Mouse (Mus musculus): ENCODE data around the gene Mea1. TPM values are rescaled to one million over a fixed set of nuclear protein-coding genes. Genes with fewer than 3 reads are reported as not detected.
A peak's percentile ranks its signal among the peaks of the same experiment; 100 is the strongest.

The Mea1 gene
- total RNA-seq (2017): 63.6 and 86.9 TPM in 2 replicates

GRCm38 (mm10) chr17:46678416-46678815, at the start of gene Mea1:
Mea1 (plus strand) TSS chr17:46678793.
- ATAC-seq (replicated peaks; ENCODE audit: low read depth, poor library complexity, severe bottlenecking): no peak

GRCm38 (mm10) chr17:46629685-46630441, 48.7 kb upstream of the Mea1 start:
- ATAC-seq (replicated peaks; ENCODE audit: low read depth, poor library complexity, severe bottlenecking): peak; percentile 23; the same call in 1 of the 2 replicates

GRCm38 (mm10) chr17:46636831-46637523, 41.6 kb upstream of the Mea1 start:
- peak; percentile 61 for ATAC-seq (replicated peaks; ENCODE audit: low read depth, poor library complexity, severe bottlenecking)

GRCm38 (mm10) chr17:46639929-46640328, 38.7 kb upstream of the Mea1 start:
- ATAC-seq (replicated peaks; ENCODE audit: low read depth, poor library complexity, severe bottlenecking): peak; percentile 72

GRCm38 (mm10) chr17:46642060-46642459, 36.5 kb upstream of the Mea1 start:
- ATAC-seq (replicated peaks; ENCODE audit: low read depth, poor library complexity, severe bottlenecking): no peak

GRCm38 (mm10) chr17:46644152-46644805, 34.3 kb upstream of the Mea1 start:
- no peak for ATAC-seq (replicated peaks; ENCODE audit: low read depth, poor library complexity, severe bottlenecking)

GRCm38 (mm10) chr17:46644916-46645475, 33.6 kb upstream of the Mea1 start:
- no peak for ATAC-seq (replicated peaks; ENCODE audit: low read depth, poor library complexity, severe bottlenecking)

- peak; percentile 82 for ATAC-seq (replicated peaks; ENCODE audit: low read depth, poor library complexity, severe bottlenecking)
These were observed 32.9 kb upstream of the Mea1 start, which contains the start of the genes Klc4 and Mrpl2 for GRCm38 (mm10) chr17:46645561-46646321. Klc4 (minus strand) TSS chr17:46646022. Mrpl2 (plus strand) TSS chr17:46646229.

- no peak for ATAC-seq (replicated peaks; ENCODE audit: low read depth, poor library complexity, severe bottlenecking)
These were observed 32.3 kb upstream of the Mea1 start for GRCm38 (mm10) chr17:46646322-46646662.

- ATAC-seq (replicated peaks; ENCODE audit: low read depth, poor library complexity, severe bottlenecking): no peak
These were observed 31.3 kb upstream of the Mea1 start for GRCm38 (mm10) chr17:46647279-46647678.

- ATAC-seq (replicated peaks; ENCODE audit: low read depth, poor library complexity, severe bottlenecking): no peak
These were observed 30.2 kb upstream of the Mea1 start for GRCm38 (mm10) chr17:46648436-46648835.

- ATAC-seq (replicated peaks; ENCODE audit: low read depth, poor library complexity, severe bottlenecking): no peak
These were observed 28.8 kb upstream of the Mea1 start for GRCm38 (mm10) chr17:46649811-46650210.

GRCm38 (mm10) chr17:46650232-46651031, 28.2 kb upstream of the Mea1 start, which contains the start of gene Cul7:
Cul7 (plus strand) TSS chr17:46650337.
- ATAC-seq (replicated peaks; ENCODE audit: low read depth, poor library complexity, severe bottlenecking): peak; percentile 75

GRCm38 (mm10) chr17:46651292-46651691, 27.3 kb upstream of the Mea1 start:
- ATAC-seq (replicated peaks; ENCODE audit: low read depth, poor library complexity, severe bottlenecking): no peak

- ATAC-seq (replicated peaks; ENCODE audit: low read depth, poor library complexity, severe bottlenecking): no peak
These were observed 26.6 kb upstream of the Mea1 start for GRCm38 (mm10) chr17:46651755-46652547.

GRCm38 (mm10) chr17:46656054-46656453, 22.5 kb upstream of the Mea1 start:
- no peak for ATAC-seq (replicated peaks; ENCODE audit: low read depth, poor library complexity, severe bottlenecking)

GRCm38 (mm10) chr17:46661351-46661750, 17.2 kb upstream of the Mea1 start:
- no peak for ATAC-seq (replicated peaks; ENCODE audit: low read depth, poor library complexity, severe bottlenecking)

- ATAC-seq (replicated peaks; ENCODE audit: low read depth, poor library complexity, severe bottlenecking): no peak
These were observed 16.6 kb upstream of the Mea1 start for GRCm38 (mm10) chr17:46661981-46662380.
